12 mouse cellular contexts compared by ENCODE assay signal in the genomic region with DNA sequence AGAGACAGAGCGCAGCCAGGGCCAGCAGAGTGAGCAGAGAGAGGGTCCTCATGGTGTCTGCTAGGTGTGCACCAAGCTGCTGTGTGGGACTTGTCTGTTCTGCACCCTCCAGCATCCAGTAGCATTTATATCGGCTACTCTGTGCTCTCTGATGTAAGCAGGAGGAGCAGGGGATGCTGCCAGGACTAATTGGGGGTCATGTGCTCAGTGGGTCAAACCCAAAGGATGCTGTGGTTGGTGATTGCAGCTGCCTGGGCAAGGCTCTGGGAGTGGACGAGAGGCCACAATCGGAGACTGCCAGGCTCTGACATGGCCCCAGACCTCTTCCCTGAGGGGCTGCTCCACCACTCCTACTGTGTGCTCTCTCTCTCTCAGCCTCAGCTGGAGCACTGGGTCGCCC. TPM values are rescaled to one million over a fixed set of nuclear protein-coding genes. Genes with fewer than 3 reads are reported as not detected.
DNase-seq lines count a peak whose midpoint lies in the region; ATAC-seq lines count a peak whose summit lies in the region.
"Not testable (repeated sequence)": the region's sequence is repeated elsewhere in the genome, so short reads cannot be mapped to it uniquely, and the experiment has no call there.
"Had no signal": no experiment of that assay in that cellular context is flagged by ENCODE, and none has a peak within 500 bp of the region (broad histone marks: within the 10 kb centered on the region; RNA-seq: fewer than 3 reads in every experiment).

TSS of gene Bglap2 (minus strand) at position 101 of the 400 bp plus-strand sequence.

- not testable (repeated sequence) for H3K27me3 ChIP-seq in embryonic facial prominence, embryonic 14.5 days (replicated peaks; ENCODE audit: control insufficient read depth, insufficient read depth, low read length); intestine, embryonic 14.5 days (replicated peaks; ENCODE audit: control insufficient read depth, insufficient read depth, low read length)

- H3K4me2 ChIP-seq in embryonic facial prominence, embryonic 14.5 days (ENCODE audit: low read depth, low read length); intestine, embryonic 14.5 days (ENCODE audit: low read length): not testable (repeated sequence)

- H3K4me1 ChIP-seq in embryonic facial prominence, embryonic 14.5 days (ENCODE audit: control insufficient read depth, insufficient read depth, low read length); intestine, embryonic 14.5 days (replicated peaks; ENCODE audit: control insufficient read depth, insufficient read depth, low read length): not testable (repeated sequence)

- 70% methylated on average over 4 of the region's 5 CpGs for WGBS in embryonic facial prominence, embryonic 14.5 days
- 81% methylated on average over 5 of the region's 5 CpGs for WGBS in intestine, embryonic 14.5 days

- H3K27ac ChIP-seq in embryonic facial prominence, embryonic 14.5 days (replicated peaks; ENCODE audit: low read depth, low read length); intestine, embryonic 14.5 days (ENCODE audit: low read depth): not testable (repeated sequence)

- not testable (repeated sequence) for H3K9me3 ChIP-seq in embryonic facial prominence, embryonic 14.5 days (ENCODE audit: control insufficient read depth, low read length); intestine, embryonic 14.5 days (ENCODE audit: control insufficient read depth, low read length)

- not testable (repeated sequence) for H3K4me3 ChIP-seq in embryonic facial prominence, embryonic 14.5 days (ENCODE audit: low read depth, low read length); intestine, embryonic 14.5 days (ENCODE audit: low read depth, low read length)

- not testable (repeated sequence) for ATAC-seq in embryonic facial prominence, embryonic 14.5 days (ENCODE audit: low read depth); intestine, embryonic 14.5 days (replicated peaks; ENCODE audit: low FRiP score, low TSS enrichment, low read depth)

- H3K36me3 ChIP-seq in embryonic facial prominence, embryonic 14.5 days (ENCODE audit: control insufficient read depth, insufficient read depth, low read length); intestine, embryonic 14.5 days (ENCODE audit: control insufficient read depth, insufficient read depth, low read length): not testable (repeated sequence)

- DNase-seq in 416B (ENCODE audit: low read depth): peak; percentile 14
- DNase-seq in embryonic facial prominence, embryonic 14.5 days (ENCODE audit: low spot score); urinary bladder, adult 2 months (ENCODE audit: low spot score): not testable (repeated sequence)
- DNase-seq in intestine, embryonic 14.5 days (ENCODE audit: low spot score): peak; percentile 12
- DNase-seq in ovary, postnatal 36 days (ENCODE audit: low spot score): peak; percentile 2

- not testable (repeated sequence) for H3K9ac ChIP-seq in embryonic facial prominence, embryonic 14.5 days (ENCODE audit: low read depth, low read length); intestine, embryonic 14.5 days (ENCODE audit: low read length)

RNA-seq across cellular contexts. Expression of gene Bglap2, which starts in this region (rescaled TPM):
- 6.5 and 27.0 TPM in 2 replicates for polyA plus RNA-seq in embryonic facial prominence, embryonic 14.5 days (2014; fragmentation: Nextera tagmentation; extraction: Ambion mirVana)
- polyA plus RNA-seq in intestine, embryonic 14.5 days (2014; fragmentation: Nextera tagmentation; extraction: Ambion mirVana): not detected in 2 replicates
- 21.5 and 24.7 TPM in 2 replicates for polyA plus RNA-seq in urinary bladder, adult 2 months (2012; rRNA removed)
- polyA plus RNA-seq: cortical plate, adult 2 months; embryonic facial prominence, embryonic 10.5 days; embryonic facial prominence, embryonic 12.5 days; forebrain, embryonic 11.5 days; forebrain, embryonic 13.5 days; forebrain, embryonic 15.5 days; forebrain, postnatal 0 days had no signal

Comparison
In these comparisons a context has a peak if more than half of its experiments do, and no peak if none do; other contexts are left out.
1. Peak in DNase-seq in intestine, embryonic 14.5 days; RNA of the gene not detected or under 1 TPM.